Mouse (Mus musculus) megakaryocyte progenitor cell, adult 5-6 weeks (primary cell): ENCODE data around the gene Gadd45b. TPM values are rescaled to one million over a fixed set of nuclear protein-coding genes. Genes with fewer than 3 reads are reported as not detected.

Experiments used
- ATAC-seq: replicated peaks from 2 replicates; pipeline ENCODE4 v1.8.0; 2016; ENCODE audit warnings: mild to moderate bottlenecking, moderate TSS enrichment, inconsistent platforms; ENCODE audit not compliant: poor library complexity
- total RNA-seq, 2 experiments: library from RNA; stranded (forward) in 1 of 2; stranded (reverse) in 1 of 2; fragments of 157-497, 149-512 nt in 1 of 2; fragments of 200-1000 nt in 1 of 2; gene quantifications; 2 replicates each; pipeline versions ENCODE4 v1.2.3 to v1.2.4; 2015 to 2017

Gadd45b gene
- total RNA-seq, 2 experiments from 2014 or later: 17.6 to 20.7 TPM

DNA sequence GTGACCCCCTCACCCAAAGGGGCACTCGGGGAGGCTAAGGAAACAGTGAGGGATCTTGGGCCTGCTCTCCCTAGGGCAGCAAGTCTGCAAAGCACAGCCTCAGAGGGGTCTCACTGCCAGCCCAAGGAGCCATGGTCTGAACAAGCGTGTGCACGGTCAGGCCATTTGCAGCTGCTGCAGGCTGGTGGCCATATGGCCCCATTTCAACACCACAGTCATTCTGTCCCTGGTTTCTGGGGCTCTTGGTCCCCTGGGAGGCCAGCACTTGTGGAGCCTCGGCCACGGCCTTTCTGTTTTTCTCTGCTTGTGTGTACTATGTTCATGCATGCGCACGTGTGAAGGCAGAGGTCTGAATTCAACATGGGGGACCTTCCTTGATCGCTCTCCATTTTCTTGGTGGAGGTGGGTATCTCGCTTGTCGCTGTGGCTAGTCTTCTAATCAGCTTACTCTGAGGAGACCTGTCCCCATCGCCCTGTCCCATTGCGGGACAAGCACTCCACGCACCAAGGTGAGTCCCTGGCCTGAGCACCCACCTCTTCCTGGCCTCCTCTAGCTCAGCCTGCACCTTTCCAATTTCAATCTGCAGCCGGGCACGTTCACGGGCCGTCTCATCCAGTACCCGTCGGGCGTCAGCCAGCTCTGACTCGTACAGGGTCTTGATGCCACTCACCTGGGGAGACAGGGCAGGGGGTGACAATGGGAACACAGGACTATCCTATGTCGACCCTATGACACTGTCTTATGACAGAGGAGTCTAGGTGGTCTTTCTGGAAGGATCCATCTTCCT, 20.3 kb upstream of the Gadd45b start:
- ATAC-seq: no peak

DNA sequence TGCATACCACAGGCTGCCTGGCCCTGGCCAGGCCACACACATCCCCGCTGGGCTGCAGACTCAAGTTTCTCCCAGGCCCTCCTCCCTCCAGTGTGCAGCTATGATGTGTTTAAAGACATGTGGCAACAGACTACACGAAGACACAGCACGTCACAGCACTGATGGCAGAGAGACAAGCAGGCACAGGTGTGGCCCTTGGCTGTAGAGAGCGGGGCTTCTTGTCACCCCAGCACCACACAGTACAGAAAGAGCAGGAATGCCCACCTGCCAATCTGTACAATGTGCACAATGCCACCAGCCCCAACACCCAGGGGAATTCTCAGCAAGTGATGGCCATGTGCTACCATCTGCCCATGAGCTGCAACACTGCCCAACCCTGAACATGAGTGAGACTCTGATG, 18.5 kb upstream of the Gadd45b start:
- no peak for ATAC-seq

DNA sequence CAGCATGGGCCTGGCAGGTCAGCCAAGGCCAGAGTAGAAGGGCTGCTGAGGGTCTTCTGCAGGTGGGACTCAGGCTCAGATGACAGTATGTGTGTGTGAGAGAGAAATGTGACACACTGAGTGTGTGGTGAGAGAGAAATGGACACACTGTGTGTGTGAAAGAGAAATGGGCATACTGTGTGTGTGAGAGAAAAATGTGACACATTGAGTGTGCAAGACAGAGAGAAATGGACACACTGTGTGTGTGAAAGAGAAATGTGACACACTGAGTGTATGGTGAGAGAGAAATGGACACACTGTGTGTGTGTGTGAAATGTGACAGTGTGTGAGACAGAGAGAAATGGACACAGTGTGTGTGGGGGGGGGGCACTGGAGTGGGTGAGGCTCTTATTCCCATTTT, 18.0 kb upstream of the Gadd45b start:
- ATAC-seq: no peak

DNA sequence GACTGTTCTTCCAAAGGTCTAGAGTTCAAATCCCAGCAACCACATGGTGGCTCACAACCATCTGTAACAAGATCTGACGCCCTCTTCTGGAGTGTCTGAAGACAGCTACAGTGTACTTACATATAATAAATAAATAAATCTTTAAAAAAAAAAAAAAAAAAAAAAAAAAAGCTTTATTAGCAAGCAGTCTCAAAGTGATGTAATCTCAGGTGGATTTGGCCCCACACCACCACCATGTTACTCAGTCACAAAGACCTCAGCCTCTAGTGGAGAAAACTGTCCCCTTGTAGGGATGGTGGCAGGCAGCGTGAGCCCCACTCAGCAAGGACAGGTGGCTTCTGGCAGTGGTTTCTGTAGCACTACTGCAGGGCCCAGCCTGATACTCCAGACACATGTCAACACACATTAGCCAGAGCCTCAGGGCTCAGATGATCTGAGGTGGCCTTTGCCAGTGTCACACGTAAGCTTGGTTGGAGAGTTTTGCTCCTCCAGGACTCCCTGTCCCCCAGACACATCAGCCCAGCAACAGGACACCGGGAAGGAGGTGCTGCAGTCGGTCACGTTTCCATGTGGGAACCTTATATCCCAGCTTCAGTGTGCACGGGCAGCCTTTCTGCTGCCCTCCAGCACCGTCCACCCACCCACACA, 16.4 kb upstream of the Gadd45b start:
- ATAC-seq: no peak

DNA sequence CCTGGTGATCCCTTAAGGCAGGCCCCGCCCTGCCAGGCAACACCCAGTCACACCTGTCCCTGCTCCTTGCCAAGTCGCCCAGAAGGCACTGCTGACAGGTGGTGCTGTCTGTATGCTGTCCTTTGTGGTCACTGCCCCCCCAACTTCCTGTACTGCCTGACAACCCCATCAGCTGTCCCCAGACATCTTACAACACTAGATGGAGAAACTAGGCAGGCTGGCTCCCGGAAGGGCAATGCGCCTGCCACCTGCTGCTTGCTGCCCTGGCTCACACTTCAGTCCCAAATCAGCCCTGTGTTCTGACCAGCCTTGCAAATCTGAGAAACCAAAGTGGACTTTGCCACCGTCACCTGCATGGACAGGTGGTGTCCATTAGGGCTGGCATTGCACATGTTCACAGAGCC, 15.6 kb upstream of the Gadd45b start:
- peak; percentile 58 for ATAC-seq

DNA sequence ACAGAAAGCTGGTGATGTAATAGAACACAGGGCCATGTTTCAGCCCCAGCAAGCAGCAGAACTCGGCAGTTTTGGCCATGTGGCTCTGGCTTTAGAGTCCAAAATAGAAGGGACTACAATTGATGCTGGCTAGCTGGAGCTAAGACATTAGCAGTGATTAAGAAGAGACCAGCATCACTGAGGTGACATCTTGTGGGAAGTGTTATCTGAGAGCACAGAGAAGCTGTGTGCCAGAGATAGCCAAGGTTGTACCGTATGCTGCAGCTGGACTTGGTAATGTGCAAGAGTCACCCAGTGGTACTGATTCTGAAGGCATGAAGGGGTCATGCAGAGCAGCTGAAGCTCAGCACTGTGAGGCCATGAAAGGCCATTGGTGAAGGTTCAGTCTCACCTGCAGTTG, 14.6 kb upstream of the Gadd45b start:
- 0 out of 2 replicates have a peak, but pooled peaks have one; percentile 27 for ATAC-seq

DNA sequence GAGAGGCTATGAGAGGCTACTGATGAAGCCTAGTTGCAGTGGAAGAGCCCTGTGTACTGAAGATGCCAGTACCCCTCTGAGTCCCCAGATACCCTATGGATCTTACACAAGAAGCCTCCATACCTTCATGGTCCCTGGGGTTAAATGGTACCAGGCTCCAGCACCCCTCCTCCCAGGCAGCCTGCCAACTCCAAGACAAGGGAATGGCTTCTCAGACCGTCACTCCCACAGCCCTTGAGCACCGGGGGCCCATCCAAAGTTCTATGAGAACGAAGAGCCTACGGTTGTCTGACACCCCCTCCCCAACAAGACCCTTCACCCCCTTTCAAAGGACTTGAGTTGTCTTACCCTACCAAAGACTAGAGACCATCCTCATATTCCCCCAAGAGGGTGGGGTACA, 14.1 kb upstream of the Gadd45b start:
- no peak for ATAC-seq

DNA sequence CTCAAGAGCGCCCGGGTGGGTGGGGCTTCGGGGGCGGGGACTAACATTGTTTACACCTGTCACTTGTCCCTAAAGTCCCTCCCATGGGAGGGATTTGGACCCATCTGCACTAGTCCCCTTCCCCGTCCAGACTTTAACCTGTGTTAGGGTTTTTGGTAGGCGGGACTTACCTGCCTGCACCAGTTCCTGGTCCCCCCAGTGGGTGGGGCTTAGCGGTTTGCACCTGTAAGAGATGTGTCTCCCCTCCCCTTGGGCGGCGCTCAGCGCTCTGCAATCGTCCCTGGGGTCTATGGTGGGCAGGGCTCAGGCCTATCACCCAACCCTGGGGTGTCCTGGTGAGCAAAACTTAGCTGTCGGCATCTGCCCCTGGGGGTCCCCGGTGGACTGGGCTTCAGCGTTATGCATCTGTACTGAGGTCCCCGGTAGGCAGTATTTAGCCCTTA, 12.5 kb upstream of the Gadd45b start:
- ATAC-seq: no peak

DNA sequence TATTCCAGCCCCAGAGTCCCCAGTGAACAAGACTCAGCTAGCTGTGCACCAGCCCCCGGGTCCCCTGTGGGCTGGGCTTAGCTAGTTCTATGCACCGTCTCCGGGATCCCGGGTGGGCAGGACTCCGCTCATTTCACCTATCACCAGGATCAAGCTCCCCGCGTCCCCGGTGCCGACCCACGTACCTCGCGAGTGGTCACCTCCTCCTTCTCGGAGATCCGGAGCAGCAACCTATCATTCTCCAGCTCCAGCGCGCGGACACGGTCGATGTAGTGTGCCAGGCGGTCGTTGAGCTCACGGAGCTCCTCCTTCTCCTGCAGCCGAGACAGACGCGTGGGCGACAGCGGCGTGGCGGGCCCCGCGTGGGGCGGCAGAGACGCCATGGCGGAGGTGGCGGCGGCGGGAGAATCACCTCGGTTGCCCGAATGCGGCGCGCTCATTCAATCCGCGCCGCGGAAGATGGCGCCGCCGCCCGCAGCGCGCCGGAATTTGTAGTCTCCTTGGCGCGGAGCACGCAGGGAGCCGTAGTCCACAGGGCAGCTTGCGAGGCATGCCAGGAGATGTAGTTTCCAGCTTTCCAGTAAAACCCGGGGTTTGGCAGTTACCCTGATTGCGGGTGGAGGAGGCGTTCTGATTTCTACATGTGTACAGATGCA, 12.0 kb upstream of the Gadd45b start, which contains the start of gene Lmnb2:
Gene Lmnb2, minus strand, starts transcription at position 467 of the 656 bp plus-strand sequence.
- ATAC-seq: peak; percentile 52

DNA sequence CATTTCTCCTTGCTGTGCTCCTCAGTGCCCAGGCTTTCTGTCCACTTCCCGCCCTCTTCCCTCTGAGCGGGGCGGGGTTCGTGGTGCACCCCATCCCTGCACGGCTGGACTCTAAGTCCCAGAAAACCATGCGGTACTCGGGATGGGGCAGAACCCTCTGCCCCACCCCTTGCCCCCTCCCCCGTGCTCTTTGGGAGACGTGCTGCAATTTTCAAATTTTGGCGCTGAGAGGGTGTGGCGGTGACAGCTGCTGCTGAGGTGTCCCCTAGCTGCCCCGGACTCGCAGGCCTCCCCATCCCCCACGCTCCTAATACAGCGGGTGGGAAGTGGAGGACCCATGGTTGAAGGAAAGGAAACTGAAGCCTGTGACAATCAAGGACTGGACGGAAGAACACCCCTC, 8.0 kb upstream of the Gadd45b start:
- peak; percentile 60 for ATAC-seq

DNA sequence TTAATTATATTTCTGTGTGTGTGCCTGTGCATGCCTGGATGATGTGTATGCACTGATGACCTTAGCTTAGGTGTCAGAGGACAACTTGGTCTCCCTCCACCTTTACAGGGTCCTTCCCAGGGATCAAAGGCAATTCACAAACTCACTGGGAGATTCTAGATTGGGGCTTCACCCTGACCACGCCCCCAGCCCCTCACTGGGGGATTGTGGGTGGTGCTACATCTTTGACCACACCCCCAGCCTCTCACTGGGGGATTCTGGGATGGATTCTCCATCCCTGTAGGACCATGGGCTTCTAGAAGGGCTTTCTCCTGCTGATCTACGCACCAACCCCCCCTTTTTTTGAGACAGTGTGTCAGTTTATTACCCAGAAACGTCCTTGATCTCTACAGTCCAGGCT, 4.4 kb upstream of the Gadd45b start:
- no peak for ATAC-seq

DNA sequence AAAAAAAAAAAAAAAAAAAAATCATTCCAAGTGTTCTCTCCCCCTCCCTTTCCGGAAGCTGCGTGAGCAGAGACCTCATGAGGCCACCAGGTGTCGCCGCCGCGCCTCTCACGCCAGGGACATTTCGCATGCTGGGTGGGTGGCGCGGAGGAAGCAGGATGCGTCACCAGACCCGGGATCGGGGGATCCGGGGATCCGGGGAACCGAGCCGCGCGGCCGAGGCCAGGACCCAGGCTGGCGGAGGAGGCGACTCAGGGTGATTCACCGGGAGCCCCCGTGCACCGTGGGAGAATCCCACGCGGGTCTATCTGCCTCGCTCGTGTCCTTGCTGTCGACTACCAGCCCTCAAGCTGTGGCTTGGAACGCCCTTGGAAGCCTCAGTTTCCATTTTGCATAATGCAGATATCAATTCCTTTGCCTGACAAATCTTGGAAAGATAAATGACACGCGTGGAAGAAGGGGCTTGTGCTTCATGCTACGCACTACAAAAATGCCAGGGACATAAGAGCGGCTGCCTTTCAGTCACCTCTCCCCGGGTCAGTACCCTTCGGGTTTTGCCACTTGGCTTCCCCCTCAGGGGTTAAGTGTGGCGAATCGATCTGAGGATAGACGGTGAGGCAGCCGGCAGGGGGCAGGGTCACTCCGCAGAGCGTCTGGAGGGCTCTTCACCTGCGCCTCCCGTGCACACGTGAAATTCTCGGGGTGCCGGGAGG, 1.1 kb upstream of the Gadd45b start:
- peak; percentile 67 for ATAC-seq

DNA sequence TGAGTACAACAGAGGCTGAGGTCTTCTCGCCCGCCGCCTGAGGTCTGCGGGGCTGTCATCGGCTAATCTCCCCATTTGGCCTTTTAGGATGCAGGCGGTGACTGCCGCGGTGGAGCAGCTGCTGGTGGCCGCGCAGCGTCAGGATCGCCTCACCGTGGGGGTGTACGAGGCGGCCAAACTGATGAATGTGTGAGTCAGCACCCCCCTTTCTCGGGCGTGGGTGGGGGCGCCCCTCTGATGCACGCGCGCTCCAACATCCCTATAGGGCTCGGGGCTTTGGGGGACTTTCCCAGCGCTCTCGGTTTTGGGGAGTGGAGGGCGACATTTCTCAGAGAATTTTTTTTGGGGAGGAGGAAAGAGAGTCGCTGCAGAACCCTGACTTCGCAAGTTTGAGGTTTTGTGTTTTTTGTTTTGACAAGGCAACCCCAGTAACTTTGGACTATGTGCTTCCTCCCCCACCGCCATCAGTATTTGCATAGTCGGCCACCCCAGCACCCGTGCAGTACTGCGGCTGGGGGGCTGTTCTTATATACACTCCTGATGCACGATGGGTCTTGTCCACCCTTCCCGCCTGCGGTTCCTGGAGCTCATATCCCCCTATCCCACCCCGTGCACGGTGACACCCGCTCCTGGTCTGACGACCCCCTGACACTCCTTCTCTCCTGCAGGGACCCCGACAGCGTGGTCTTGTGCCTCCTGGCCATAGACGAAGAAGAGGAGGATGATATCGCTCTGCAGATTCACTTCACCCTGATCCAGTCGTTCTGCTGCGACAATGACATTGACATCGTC, 684 bp downstream of the Gadd45b start:
- peak; percentile 5; the same call in 1 of the 2 replicates for ATAC-seq

DNA sequence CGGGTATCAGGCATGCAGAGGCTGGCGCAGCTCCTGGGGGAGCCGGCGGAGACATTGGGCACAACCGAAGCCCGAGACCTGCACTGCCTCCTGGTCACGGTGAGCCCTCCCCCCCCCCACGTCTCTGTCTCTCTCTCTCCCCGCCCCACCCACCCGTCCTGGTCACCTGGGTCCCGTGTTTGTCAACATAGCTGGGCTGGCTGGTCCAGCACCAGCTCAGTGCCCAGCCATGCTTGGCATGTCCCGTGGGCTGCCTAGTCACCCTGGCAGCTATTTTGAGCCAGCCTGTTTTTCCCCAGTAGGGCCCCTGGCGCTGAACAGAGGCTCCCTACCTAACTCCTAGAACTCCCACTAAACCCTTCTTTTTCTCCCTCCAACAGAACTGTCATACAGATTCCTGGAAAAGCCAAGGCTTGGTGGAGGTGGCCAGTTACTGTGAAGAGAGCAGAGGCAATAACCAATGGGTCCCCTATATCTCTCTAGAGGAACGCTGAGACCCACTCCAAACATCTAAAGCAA, 1.3 kb downstream of the Gadd45b start:
- ATAC-seq: no peak

DNA sequence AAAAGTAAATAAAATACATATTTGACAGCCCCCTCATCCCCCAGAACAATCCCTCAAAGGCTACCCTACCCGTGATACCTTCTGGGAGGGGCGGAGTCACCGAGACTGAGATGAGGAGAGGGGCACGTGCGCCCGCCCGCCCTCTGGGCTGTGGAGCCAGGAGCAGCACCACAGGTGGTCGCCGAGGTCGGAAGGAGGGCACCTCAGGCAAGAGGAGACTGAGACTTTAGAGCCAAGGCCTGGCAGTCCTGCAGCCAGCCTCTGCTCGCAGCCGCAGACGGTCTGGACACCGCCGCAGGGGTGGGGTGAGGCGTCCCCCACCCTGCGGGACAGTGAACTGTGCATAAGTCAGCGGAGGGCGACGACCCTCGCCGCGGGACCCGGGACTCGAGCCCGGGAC, 1.8 kb downstream of the Gadd45b start:
- ATAC-seq: no peak

DNA sequence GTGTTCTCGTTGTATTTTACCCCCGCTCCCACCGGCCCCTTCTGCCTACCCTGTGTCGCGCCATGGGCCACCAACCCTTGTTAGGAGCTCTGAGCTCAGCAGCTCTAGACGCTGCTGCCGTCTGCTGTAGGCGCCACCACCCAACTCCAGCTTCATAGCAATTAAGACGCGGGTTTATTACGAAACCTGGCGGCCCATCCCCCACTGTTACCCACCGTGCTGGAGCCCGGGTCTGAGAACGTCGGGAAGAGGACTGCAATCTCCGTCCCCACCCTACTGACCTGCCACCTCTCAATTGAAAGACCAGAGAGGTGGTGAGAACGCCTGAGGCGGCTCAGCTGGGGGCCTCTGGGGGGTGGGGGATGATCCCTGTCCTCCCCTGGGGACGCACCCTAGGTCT, 2.3 kb downstream of the Gadd45b start:
- no peak for ATAC-seq

DNA sequence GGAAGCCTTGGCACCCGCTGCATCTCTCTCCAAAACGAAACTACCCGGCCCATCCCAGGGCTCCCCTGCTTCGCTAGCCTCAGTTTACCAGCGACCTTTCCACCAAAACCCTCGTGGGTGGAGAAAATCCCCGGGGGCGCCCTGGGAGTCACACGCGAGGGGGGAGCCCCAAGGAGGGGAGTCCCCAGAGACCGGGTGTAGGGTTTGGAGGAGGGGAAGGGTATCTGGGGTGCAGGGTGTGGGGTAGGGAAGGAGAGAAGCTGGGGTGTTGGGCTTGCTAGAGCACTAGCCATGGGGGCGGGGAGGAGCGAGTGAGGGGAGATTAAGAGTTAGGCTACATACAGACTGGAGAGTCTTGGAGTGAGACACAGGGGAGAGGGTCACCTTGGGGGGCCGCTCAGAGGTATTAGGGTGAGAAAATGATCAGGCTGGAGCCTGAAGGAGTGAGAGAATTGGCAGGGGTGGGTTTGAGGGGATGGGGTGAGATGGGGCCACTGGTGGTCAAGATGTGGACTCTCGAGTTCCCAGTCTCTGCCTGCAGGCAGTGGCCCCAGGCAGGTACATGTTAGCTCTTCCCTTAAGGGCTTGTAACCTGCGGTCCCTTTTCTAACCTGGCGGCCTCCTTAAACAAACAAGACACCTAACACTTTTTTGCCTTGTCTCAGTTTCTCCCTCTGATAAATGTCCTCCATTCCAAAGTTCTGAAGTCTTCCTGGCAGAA, 3.0 kb downstream of the Gadd45b start:
- ATAC-seq: no peak

DNA sequence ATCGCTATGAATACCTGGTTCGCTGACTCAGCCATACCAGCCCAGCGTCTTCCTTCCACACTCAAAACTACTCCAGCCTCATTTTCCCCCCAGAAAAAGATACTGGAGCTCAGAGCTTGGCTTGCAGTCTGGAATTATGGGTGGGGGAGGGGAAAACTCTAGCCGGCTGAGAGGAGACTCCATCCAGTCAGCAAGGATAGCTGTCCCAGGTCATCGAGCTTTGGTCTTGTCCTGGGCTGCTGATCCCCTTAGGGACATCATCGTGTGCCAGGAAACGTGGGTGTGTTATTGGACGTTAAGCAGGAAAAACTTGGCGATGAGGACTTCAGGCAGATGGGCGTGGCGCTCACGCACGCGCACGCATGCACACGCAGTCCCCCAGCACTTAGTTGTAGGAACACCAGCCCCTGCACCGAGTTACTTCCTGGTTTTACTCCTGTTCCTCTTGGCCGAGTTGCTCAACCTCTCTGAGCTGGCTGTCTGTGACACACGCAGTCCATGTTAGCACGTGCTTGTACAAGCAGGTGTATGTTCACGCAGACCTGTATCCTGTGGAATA, 3.6 kb downstream of the Gadd45b start:
- ATAC-seq: peak; percentile 20; the same call in 1 of the 2 replicates
